Mouse (Mus musculus): ENCODE results near the gene Akap4. TPM values are rescaled to one million over a fixed set of nuclear protein-coding genes. Genes with fewer than 3 reads are reported as not detected.

Akap4 gene
- not detected for total RNA-seq (2021)
- long read RNA-seq, experiment 1: 0 reads
- long read RNA-seq, experiment 2: 0 reads

DNA sequence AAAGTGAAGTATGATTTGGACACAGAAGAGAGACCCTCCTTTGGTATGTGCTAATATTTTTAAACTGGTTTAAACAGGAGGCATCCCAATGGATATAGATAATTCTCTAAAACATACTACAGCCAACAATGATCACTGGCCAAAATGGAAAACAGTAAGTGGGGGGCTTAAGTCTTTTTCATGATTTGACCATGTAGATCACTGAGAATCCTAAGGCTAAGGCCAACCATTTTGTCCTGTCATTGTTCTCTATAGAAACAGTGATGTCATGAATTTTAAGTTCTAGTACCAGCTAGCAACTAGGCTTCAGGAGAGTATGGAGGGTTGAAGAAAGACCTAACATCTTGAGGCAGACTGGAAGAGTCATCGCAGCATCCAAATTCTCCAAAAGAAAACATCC, at the start of gene Akap4:
Gene Akap4, plus strand, starts transcription at position 301 of the 400 bp plus-strand sequence.
- intact Hi-C loops (cut with DNase I): no loop called here
- no peak for DNase-seq

DNA sequence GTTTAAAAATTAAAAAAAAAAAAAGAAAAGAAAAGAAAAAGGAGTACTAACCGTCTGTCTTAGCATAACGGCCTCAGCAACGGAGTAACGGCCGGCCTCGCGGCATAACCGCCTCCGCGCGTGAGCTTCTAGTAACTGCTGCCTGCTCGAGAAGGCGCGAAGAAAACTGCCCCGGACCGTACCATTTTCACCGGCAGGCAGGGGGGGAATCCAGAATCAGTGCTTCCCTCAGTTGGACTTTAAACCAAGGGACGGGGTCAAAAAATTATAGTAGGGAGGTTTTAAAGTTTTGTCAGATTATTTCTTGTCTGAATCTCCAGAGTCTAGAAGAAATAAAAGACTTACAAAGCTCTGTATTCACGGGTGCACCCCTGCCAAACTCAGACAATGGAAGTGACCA, 25.8 kb upstream of the Akap4 start, which contains the start of gene Ccnb3:
Gene Ccnb3, minus strand, starts transcription at position 101 of the 400 bp plus-strand sequence.
- intact Hi-C loops (cut with DNase I): no loop called here
- no peak for DNase-seq

DNA sequence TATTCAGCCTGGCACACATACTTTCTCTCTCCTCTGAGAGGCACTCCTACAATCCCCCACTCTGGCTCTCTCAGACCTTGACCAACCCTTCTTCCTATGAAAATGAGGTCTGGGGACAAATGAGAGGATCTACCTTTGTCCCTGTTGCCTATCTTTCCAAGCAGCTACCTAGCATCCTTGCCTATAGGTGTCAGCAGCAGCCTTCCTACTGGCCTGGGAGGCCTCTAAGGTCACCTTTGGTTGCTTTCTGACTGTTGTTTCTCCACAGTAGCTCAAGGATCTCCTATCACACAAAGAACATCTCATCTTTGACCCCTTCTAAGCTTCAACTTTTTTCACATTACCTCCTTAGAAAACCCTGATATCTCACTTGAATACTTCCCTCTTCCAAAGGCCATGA, 10.3 kb upstream of the Akap4 start:
- DNase-seq: no peak
- intact Hi-C loops (cut with DNase I): no loop called here

DNA sequence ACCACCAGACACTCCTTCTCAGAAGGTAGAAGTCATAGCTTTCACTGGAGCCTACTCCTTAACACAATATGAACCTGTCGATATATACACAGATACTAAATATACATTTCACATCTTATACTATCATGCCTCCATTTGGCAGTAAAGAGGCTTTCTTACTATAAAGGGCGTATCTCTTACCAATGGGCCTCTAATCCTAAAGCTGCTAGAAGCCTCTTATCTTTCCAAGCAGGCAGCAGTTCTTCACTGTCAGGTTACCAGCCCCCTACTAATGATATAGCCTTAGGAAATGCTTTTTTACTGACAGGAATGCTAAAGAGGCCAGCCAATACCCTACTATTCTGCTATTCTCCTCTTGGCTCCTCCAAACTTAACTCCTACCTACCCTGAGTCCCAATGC, 9.7 kb upstream of the Akap4 start:
- intact Hi-C loops (cut with DNase I): no loop called here
- DNase-seq: no peak

- intact Hi-C loops (cut with DNase I): no loop called here
- no peak for DNase-seq
Observed at GRCm38 (mm10) chrX:7064109-7064508, 3.2 kb upstream of the Akap4 start.

DNA sequence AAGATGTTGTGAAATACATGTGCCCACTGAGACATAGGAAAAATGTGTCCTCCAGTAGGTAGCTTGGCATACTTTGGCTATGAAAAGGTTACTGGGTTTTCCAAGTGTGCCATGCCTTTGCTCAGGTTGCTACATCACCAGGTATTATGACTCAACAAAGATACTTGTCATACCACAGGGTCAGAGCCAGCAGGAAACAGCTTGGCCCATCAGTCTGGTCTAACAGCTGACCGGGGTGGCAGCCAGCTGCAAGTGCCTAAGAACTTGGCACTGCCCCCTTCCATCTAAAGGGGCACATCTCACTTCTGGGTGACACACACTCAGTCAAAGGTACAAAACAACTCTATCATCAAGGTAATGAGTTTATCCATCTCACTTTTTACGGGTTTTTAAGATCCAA, 683 bp downstream of the Akap4 start:
- peak in 1 of 2 experiments; percentile 8 for DNase-seq
- intact Hi-C loops (cut with DNase I): no loop called here

- no peak for DNase-seq
- intact Hi-C loops (cut with DNase I): no loop called here
Observed at GRCm38 (mm10) chrX:7079820-7080429, 12.6 kb downstream of the Akap4 start.

DNA sequence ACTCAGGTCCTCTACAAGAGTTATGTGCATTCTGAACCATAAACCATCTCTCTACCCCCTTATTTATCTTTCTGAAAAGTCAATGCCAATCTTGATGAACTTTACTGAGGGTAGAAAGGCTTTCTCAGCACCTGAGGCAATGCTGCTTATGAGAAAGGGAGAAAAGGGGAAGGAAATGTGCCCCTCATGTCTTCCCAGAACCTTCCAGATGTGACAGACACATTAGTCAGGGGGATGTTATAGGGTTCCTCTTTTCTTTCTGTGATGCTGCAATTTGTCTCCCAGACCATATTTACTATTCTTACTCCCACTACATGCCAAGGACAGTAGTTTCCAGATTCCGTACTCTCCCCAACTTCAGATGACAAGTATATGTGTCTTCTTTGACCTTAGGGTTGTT, 18.6 kb downstream of the Akap4 start:
- no peak for DNase-seq
- intact Hi-C loops (cut with DNase I): no loop called here

- intact Hi-C loops (cut with DNase I): no loop called here
- no peak for DNase-seq
Observed at GRCm38 (mm10) chrX:7090323-7090722, 23.0 kb downstream of the Akap4 start.

DNA sequence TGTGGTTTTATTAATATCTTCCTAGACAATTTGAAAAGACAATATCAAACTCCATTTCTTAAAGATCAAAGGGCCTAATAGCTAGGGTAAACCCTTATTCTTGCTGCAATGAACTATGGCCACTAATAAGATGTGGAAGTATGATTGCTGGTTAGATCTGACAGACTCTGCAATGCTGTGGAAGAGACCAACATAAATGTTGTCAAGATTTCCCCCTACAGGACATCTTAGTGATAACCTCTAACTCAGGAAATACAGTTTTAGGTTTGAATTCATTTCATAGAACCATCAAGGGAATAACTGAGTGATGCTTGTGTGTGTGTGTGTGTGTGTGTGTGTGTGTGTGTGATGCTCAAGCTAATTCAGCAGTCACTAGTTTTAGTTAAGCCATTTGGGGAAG, 35.0 kb downstream of the Akap4 start:
- DNase-seq: no peak
- intact Hi-C loops (cut with DNase I): no loop called here

DNA sequence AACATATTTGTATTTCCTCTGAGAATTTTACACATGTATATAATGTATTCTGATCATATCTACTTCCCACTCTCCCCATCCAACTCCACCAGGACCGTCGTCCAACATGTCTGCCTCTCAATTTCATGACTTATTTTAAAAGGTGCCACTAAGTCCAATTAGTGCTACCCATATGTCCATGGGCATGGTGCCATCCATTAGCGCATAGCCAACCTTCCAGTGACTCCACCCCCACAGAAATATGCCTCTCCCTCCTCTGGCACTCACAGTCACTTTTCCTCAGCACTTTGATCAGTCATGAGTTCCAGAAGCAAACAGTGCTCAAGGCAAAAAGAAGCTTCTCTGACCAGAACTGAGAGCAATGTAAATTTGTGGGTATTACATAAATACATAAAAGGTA, 47.6 kb downstream of the Akap4 start:
- intact Hi-C loops (cut with DNase I): no loop called here
- no peak for DNase-seq

- peak; percentile 1 to 7 for DNase-seq
- intact Hi-C loops (cut with DNase I): no loop called here
Observed at GRCm38 (mm10) chrX:7121618-7122280, 54.4 kb downstream of the Akap4 start.

Other genes with a start within 250 kb of the Akap4 start
- gene Ccnb3, start 25.9 kb upstream of the Akap4 start, total RNA-seq (2021): under 1 TPM in 1 of 2 experiments, not detected in 1; 0.17 TPM

All from heart, postnatal 14 days (tissue).